Mouse (Mus musculus) liver, embryonic 16.5 days (tissue): Measurements from ENCODE around the gene Marc2. TPM values are rescaled to one million over a fixed set of nuclear protein-coding genes. Genes with fewer than 3 reads are reported as not detected.

Experiments used
- ATAC-seq: fragments of 200-750 bp; cut with Nextera tagmentation; 2 replicates; pipeline ENCODE4 v1.8.0; 2017; ENCODE audit warnings: low read depth, mild to moderate bottlenecking, moderate number of reproducible peaks, moderate library complexity
- H3K27ac ChIP-seq: fragments of 300-500 bp; sonication (generic); 2 replicates; pipeline ENCODE4 v1.5.1; 2014; ENCODE audit warnings: mild to moderate bottlenecking, low read length
- H3K27me3 ChIP-seq: fragments of 300-500 bp; sonication (generic); 2 replicates; pipeline ENCODE4 v1.6.1; 2014; ENCODE audit warnings: low read depth, low read length, mixed read lengths; ENCODE audit not compliant: control insufficient read depth, insufficient read depth
- H3K36me3 ChIP-seq: fragments of 300-500 bp; sonication (generic); 2 replicates; pipeline ENCODE4 v1.6.1; 2014; ENCODE audit warnings: mild to moderate bottlenecking; ENCODE audit not compliant: control insufficient read depth, insufficient read depth
- H3K4me1 ChIP-seq: fragments of 300-500 bp; sonication (generic); 2 replicates; pipeline ENCODE4 v1.6.1; 2014; ENCODE audit warnings: low read depth, low read length, mixed read lengths; ENCODE audit not compliant: control insufficient read depth
- H3K4me2 ChIP-seq: fragments of 300-500 bp; sonication (generic); 2 replicates; pipeline ENCODE4 v1.6.1; 2014; ENCODE audit warnings: low read depth, low read length, mixed read lengths
- H3K4me3 ChIP-seq: fragments of 300-500 bp; sonication (generic); 2 replicates; pipeline ENCODE4 v1.5.1; 2014; ENCODE audit warnings: low read depth, mild to moderate bottlenecking, low read length
- H3K9ac ChIP-seq: fragments of 300-500 bp; sonication (generic); 2 replicates; pipeline ENCODE4 v1.6.1; 2014; ENCODE audit warnings: low read depth, low read length
- H3K9me3 ChIP-seq: fragments of 300-500 bp; sonication (generic); replicated peaks from 2 replicates; pipeline ENCODE4 v1.6.1; 2016; ENCODE audit warnings: low read length; ENCODE audit not compliant: control insufficient read depth
- WGBS: fragments of 180-500 bp; shearing (Covaris S2); extraction: QIAGEN DNeasy Blood & Tissue Kit; methylation state at CpG from one replicate; pipeline ENCODE4 v1.1.7; 2014; ENCODE audit not compliant: insufficient replicate concordance; 5-methylcytosine and 5-hydroxymethylcytosine counted together
- polyA plus RNA-seq: library from polyadenylated mRNA; unstranded; fragments of >200 nt; fragmentation: Nextera tagmentation; extraction: Ambion mirVana; gene quantifications from 2 replicates; pipeline ENCODE4 v1.2.1, GENCODE M21; 2015

The Marc2 gene
- polyA plus RNA-seq, result 222 and 226 TPM in 2 replicates

GRCm38 (mm10) chr1:184846092-184846750, at the start of gene Marc2:
Gene Marc2 (minus strand): TSS chr1:184846451.
- no peaks in the 10 kb centered on the region; the same call in 1 of the 2 replicates for H3K36me3 ChIP-seq
- no peaks in the 10 kb centered on the region for H3K9me3 ChIP-seq
- no peaks in the 10 kb centered on the region for H3K27me3 ChIP-seq
- peak within 1 kb of the TSS; percentile 96 for H3K4me3 ChIP-seq
- H3K9ac ChIP-seq, result peak within 1 kb of the TSS; percentile 97
- H3K4me1 ChIP-seq, result peaks cover 48% of the 10 kb centered on the region
- peak within 1 kb of the TSS; percentile 92 for H3K27ac ChIP-seq
- ATAC-seq, result peak; percentile 15
- WGBS, result 2% methylated on average over 18 of the region's 18 CpGs
- peak within 1 kb of the TSS; percentile 98 for H3K4me2 ChIP-seq

GRCm38 (mm10) chr1:184891998-184892397, 45.7 kb upstream of the Marc2 start:
- no peak for ATAC-seq

GRCm38 (mm10) chr1:184889454-184889853, 43.2 kb upstream of the Marc2 start:
- H3K4me1 ChIP-seq, result no peaks in the 10 kb centered on the region
- no peak overlapping the region for H3K27ac ChIP-seq
- no peaks in the 10 kb centered on the region for H3K36me3 ChIP-seq
- H3K4me3 ChIP-seq, result no peak overlapping the region
- no peak overlapping the region for H3K9ac ChIP-seq
- H3K9me3 ChIP-seq, result no peaks in the 10 kb centered on the region
- WGBS, result 61% methylated on average over 6 of the region's 6 CpGs
- no peaks in the 10 kb centered on the region for H3K27me3 ChIP-seq
- no peak overlapping the region for H3K4me2 ChIP-seq
- ATAC-seq, result no peak

More at GRCm38 (mm10) chr1:184891998-184892397, 45.7 kb upstream of the Marc2 start:
- Histone ChIP-seq H3K36me3 (no peaks in the 10 kb centered on the region), H3K27me3 (no peaks in the 10 kb centered on the region), H3K9ac (no peak overlapping the region), H3K9me3 (no peaks in the 10 kb centered on the region), H3K27ac (no peak overlapping the region), H3K4me2 (no peak overlapping the region), H3K4me1 (no peaks in the 10 kb centered on the region), H3K4me3 (no peak overlapping the region)
- 51% methylated on average over 3 of the region's 3 CpGs for WGBS

- ATAC-seq, result no peak
- 62% methylated on average over 1 of the region's 1 CpGs for WGBS
These were observed 39.9 kb upstream of the Marc2 start for GRCm38 (mm10) chr1:184886160-184886559.

GRCm38 (mm10) chr1:184882281-184883268, 36.3 kb upstream of the Marc2 start, which contains the start of gene C130074G19Rik:
Gene C130074G19Rik (minus strand): TSS chr1:184883218.
- no peaks in the 10 kb centered on the region; the same call in 1 of the 2 replicates for H3K4me1 ChIP-seq
- peak within 1 kb of the TSS; percentile 51 for H3K9ac ChIP-seq
- H3K4me2 ChIP-seq, result peak within 1 kb of the TSS; percentile 24
- H3K36me3 ChIP-seq, result no peaks in the 10 kb centered on the region
- peak within 1 kb of the TSS; percentile 66 for H3K27ac ChIP-seq
- peaks cover 26% of the 10 kb centered on the region for H3K27me3 ChIP-seq
- WGBS, result 2% methylated on average over 77 of the region's 77 CpGs
- ATAC-seq, result peak; percentile 92
- H3K4me3 ChIP-seq, result peak within 1 kb of the TSS; percentile 60
- H3K9me3 ChIP-seq, result no peaks in the 10 kb centered on the region

More at GRCm38 (mm10) chr1:184886160-184886559, 39.9 kb upstream of the Marc2 start:
- Histone ChIP-seq H3K9me3 (no peaks in the 10 kb centered on the region), H3K36me3 (no peaks in the 10 kb centered on the region), H3K4me1 (no peaks in the 10 kb centered on the region), H3K27me3 (peaks cover 26% of the 10 kb centered on the region), H3K4me3 (no peak overlapping the region), H3K4me2 (no peak overlapping the region), H3K9ac (no peak overlapping the region), H3K27ac (no peak overlapping the region)

- peak overlapping the region; percentile 42; the same call in 1 of the 2 replicates for H3K9ac ChIP-seq
- H3K4me1 ChIP-seq, result no peaks in the 10 kb centered on the region; the same call in 1 of the 2 replicates
- peak overlapping the region; percentile 60 for H3K4me3 ChIP-seq
- WGBS, result 30% methylated on average over 7 of the region's 7 CpGs
- H3K9me3 ChIP-seq, result no peaks in the 10 kb centered on the region
- peak overlapping the region; percentile 24 for H3K4me2 ChIP-seq
- ATAC-seq, result no peak
- H3K27me3 ChIP-seq, result peaks cover 26% of the 10 kb centered on the region
- H3K36me3 ChIP-seq, result no peaks in the 10 kb centered on the region
- peak overlapping the region; percentile 66 for H3K27ac ChIP-seq
These were observed 35.6 kb upstream of the Marc2 start for GRCm38 (mm10) chr1:184881861-184882260.

GRCm38 (mm10) chr1:184881211-184881610, 35.0 kb upstream of the Marc2 start:
- H3K36me3 ChIP-seq, result no peaks in the 10 kb centered on the region
- 65% methylated on average over 5 of the region's 5 CpGs for WGBS
- H3K4me1 ChIP-seq, result no peaks in the 10 kb centered on the region; the same call in 1 of the 2 replicates
- peaks cover 26% of the 10 kb centered on the region for H3K27me3 ChIP-seq
- no peak for ATAC-seq
- peak overlapping the region; percentile 24 for H3K4me2 ChIP-seq
- no peaks in the 10 kb centered on the region for H3K9me3 ChIP-seq
- H3K9ac ChIP-seq, result no peak overlapping the region
- no peak overlapping the region for H3K27ac ChIP-seq
- peak overlapping the region; percentile 60 for H3K4me3 ChIP-seq

- Histone ChIP-seq H3K4me2 (no peak overlapping the region), H3K9me3 (no peaks in the 10 kb centered on the region), H3K27me3 (peaks cover 26% of the 10 kb centered on the region), H3K4me1 (no peaks in the 10 kb centered on the region; the same call in 1 of the 2 replicates), H3K9ac (no peak overlapping the region), H3K27ac (no peak overlapping the region), H3K4me3 (no peak overlapping the region), H3K36me3 (no peaks in the 10 kb centered on the region)
- 63% methylated on average over 6 of the region's 6 CpGs for WGBS
- no peak for ATAC-seq
These were observed 32.6 kb upstream of the Marc2 start for GRCm38 (mm10) chr1:184878860-184879259.
